Mouse (Mus musculus): ENCODE data around the gene Slain1. TPM values are rescaled to one million over a fixed set of nuclear protein-coding genes. Genes with fewer than 3 reads are reported as not detected.

Gene Slain1
- 4.4 and 5.4 TPM in 2 replicates for polyA plus RNA-seq (2012; rRNA removed)

DNA sequence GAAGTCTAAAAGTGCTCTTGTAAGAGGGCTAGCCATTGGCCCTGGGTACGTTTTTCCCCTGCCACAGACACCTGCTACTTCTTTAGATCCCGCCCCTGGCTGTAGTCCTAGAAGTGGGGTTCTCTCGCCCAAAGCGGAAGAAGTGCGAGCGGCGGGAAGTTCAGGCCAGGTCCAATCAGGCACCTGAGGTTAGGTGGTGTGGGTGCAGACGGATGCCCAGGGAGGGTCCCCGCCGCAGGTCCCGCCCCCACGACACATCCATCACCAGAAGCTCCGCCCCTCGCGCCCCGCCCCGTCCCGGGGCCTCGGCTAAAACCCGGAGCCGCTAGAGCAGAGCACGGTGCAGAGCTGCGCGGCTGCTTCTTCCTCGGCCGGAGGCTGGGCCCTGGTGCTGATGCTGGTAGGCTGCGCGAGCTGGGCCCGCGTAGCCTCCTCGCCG is at the start of gene Slain1:
TSS of gene Slain1 (plus strand) at position 333 of the 439 bp plus-strand sequence.
- DNase-seq (ENCODE audit: low read depth, low spot score) = peak; percentile 35
- under 1% methylated on average over 32 of the region's 32 CpGs for WGBS

DNA sequence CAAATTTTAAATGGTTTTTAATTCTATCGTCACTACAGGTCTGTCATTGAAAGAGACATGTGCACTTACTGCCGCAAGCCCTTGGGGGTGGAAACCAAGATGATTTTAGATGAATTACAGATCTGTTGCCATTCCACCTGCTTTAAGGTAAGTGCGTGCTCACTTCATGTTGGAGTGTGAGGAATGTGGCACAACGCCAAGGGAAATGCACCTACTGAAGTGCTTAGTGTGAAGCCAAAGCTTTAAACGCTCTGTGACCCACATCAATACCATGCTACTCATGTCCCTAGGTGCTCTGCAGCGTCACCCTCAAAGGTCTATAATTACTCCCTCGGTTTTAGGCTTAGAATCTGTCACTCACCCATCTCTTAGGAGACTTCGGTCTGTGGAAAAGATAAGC is 42.0 kb upstream of the Slain1 start:
- DNase-seq (ENCODE audit: low read depth, low spot score) = no peak
- WGBS = 83% methylated on average over 8 of the region's 8 CpGs

DNA sequence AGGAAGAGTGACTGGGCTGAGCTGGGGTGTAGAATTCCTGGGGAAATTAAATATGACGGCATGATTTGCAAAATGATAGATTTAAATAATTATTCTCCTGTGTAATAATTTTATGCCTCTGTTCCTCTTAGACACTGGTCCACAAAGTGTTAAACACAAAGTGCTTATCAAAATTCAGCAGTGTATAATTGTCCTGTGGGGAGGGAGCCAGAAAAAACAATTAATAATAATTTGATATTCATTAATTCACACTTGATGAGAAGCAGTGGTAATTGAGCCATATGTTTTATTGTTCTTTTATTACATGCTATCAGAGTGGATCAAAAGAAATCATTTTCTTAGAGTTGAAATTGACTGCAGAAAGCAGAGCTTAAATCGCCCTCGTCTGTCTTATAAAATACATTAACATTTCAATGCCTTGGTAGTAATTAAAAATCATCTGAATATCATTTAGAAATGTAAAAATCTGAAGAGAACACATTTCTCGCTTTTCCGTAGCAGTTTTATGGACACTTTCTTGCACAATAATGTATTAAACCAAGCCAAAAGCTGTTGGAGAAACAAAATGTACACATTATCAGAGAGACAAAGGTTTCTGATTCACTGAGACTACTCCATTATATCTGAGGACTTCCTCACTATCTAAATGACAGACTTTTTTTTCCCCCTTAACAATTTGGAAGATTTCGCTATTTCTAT is 36.3 kb upstream of the Slain1 start:
- 83% methylated on average over 6 of the region's 6 CpGs for WGBS
- no peak for DNase-seq (ENCODE audit: low read depth, low spot score)

DNA sequence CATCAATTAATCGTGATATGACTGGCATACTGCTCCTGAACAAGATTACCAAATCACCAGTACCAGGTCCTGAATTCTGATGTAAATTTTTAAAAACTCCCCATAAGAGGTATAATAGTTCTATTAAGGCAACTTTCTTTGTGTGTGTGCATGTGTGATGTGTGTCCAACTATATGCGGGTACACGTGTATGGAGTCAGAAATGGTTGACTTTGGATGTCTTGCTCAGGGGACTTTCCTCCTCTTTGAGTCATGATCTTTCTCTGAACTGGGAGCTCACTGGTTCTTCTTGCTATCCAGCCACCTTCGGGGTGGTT is 35.8 kb upstream of the Slain1 start:
- 91% methylated on average over 4 of the region's 4 CpGs for WGBS
- no peak for DNase-seq (ENCODE audit: low read depth, low spot score)

DNA sequence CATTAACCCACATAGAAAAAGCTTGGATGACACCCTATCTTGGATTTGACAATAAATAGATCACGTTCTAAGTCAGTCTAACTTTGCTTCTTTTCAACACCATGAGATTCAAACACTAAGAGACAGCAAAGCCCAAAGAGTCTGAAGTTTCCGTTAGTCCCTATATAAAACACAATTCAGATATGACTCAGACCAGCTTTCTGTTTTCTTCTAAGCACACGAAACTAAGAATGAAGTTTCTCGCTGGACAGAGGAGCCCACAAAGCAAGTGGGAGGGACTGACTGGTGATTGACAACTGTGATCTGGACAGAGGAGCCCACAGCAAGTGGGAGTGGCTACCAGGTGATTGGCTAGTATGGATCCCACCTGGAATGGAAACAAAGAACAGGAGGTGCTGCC is 30.3 kb upstream of the Slain1 start:
- WGBS = 82% methylated on average over 4 of the region's 4 CpGs
- DNase-seq (ENCODE audit: low read depth, low spot score) = no peak

DNA sequence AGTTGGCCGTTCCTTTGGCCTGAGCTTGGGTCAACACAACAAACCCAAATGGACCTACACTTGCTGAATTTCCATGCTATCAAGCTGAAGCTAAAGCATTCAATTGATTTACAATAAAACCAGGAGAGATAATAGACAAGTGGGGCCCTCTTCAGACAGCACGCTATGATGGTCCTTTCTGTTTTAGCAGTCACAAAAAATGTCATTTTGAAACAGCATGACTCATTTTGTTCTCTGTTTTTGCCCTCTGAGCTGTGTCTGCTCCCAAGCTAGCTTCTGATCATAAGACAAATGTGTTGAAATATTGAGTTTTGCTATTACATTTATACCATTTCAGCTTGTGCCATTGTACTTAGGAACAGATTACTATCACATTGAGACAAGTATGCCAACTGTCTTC is 28.8 kb upstream of the Slain1 start:
- 92% methylated on average over 2 of the region's 2 CpGs for WGBS

DNA sequence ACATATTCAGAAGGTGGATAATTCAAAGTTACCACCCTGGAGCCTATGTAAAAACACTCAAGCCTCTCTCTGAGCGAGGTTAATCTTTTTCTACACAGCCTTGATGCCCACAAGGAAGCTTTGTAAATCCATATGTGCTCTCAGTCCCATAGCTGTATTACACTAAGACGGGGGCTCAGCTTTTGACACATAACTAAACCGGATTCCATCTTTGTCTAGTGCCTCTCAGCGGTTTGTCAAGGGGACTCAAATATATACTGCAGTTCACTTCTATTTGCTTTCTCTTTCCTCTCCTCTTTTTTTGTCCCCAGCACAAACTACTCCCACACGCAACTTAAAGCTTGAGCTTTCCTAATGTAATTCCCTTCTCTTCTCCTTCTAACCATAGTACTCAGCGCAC is 23.9 kb upstream of the Slain1 start:
- DNase-seq (ENCODE audit: low read depth, low spot score) = no peak
- WGBS = 85% methylated on average over 6 of the region's 6 CpGs

More for the DNA sequence above, 28.8 kb upstream of the Slain1 start:
- no peak for DNase-seq (ENCODE audit: low read depth, low spot score)

DNA sequence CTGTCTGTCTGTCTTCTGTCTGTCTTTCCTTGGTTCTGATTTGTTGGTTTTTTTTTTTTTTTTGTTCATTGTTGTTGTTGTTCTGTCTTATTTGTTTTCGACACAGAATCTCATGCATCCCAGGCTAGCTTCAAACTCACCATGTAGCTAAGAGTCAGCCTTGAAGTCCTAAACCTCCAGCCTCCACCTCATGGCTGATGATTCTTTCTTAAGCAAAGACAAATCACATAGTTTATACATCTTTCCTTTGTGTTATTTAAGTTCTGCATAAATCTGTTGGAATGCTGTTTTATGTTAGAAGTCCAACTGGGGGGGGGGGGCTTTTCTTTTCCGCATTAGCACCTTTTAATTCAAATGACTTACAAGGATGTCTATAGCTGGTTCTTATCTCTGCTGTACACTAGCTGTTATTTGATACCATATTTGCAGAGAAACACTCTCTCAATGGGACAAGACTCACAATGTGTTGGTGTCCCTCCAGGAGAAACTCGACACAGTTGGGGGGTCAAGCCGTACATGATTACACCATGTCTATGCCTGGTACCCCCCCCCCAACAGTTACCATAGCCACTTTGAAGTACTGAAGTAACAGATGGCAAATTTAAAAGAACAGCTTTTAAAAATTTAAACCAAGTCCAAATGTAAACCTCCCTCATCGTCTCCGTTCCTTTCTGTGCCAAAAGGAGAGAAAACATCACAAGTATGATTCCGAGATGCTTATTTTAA is 20.2 kb upstream of the Slain1 start:
- WGBS = 75% methylated on average over 7 of the region's 7 CpGs
- no peak for DNase-seq (ENCODE audit: low read depth, low spot score)

DNA sequence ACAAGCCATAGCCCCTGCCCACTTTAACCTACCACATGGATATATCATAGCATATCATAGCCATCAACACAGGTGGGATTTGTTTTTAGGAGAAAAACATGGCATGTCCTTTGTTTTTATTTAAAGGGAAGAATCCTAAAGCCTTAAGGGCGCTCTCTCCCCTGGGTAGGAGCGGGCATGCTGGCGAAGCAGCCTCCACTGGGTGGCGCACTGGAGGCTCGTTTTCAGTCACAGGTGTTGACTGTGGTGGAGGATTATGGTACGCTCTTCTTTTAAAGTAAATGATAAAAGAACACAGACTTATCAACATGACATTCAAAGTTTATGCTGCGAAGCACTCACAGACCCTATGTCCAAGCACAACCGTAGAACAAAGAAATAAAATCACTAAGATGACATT is 19.5 kb upstream of the Slain1 start:
- WGBS = 71% methylated on average over 8 of the region's 8 CpGs
- DNase-seq (ENCODE audit: low read depth, low spot score) = no peak

DNA sequence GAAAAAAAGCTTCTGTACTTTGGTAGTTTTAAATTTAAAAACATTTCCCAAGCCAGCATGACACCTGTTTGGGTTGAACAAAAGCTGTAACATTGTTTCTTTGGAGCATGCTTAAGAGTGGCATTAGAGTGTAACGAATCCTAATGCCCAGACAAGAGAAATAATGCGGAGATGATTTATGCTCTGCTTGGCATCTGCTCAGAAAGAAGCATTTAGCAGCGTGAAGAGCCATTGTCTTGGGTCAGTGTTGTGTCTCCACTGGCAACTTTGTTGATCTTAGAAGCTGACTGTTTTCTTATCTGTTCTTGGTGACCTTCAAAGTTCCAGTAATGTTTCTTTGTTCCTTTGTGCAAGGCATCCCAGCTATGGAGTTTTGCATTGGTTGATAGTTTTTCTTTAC is 6.1 kb upstream of the Slain1 start:
- 56% methylated on average over 3 of the region's 3 CpGs for WGBS
- no peak for DNase-seq (ENCODE audit: low read depth, low spot score)

DNA sequence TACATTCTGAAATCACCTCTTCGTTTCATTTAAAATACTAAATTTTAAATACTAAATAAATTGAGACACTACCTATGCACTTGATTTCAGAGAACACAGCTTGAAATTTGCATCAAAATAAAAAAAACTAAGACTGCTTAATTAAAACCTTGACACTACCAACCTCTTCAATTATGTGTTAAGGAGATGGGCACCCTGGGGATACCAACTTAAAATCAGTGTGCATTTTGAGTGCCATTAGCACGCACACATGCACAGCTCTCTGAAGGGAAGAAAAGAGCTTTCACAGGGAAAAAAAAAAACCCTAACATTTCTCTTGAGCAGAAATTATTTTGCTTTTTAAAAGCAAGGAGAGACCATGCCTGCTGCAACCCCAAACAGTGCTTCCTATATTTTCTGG is 2.0 kb upstream of the Slain1 start:
- 88% methylated on average over 2 of the region's 2 CpGs for WGBS

DNA sequence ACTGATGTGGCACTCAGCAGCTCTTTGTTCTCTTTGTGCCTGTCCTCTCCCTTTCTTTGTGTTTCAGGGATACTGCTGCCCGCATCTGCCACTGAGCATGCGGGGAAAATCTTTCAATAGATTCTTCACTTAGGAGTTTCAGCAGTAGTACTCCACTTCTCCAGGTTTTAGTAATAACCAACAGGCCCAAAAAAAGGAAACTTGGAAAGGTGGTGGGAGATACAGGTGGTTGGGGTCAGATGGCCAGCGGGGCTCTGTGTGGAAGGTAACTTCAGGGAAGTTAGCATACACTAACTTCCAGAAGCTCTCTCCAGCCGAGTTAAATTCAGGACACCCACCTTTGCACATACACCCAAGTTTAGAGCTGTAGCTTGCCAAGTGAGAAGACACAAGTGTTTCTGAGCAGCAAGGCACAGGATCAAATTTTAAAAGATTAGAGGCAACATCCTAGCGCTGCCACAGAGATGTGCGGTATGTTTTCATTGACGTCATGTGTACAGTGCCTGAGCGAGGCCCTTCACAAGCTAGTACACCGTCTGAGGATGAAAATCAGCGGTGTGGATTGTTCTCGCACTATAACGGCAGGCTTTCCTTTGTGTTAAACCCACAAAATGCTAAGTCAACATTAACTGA is 1.3 kb upstream of the Slain1 start:
- 28% methylated on average over 12 of the region's 12 CpGs for WGBS
- DNase-seq (ENCODE audit: low read depth, low spot score) = no peak

More for the DNA sequence above, 2.0 kb upstream of the Slain1 start:
- DNase-seq (ENCODE audit: low read depth, low spot score) = no peak

DNA sequence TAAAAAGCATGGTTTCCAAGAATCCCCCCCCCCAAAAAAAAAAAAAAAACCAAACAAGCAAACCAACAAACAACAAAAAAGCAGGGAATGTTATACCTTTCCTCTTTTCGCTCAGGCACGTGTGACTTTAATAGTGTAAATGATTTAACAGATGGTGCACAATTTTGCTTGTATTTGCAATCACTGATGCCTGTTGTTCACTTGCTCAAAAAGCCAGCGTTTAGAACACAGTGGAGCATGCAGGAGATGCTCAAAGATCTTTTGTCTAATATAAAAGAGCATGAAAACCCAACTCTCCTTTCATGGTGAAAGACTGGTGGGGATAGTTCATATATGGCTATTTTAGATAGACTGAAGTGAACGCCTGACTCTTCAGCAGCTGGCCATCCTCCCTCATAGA is 726 bp upstream of the Slain1 start:
- DNase-seq (ENCODE audit: low read depth, low spot score) = no peak
- WGBS = 29% methylated on average over 4 of the region's 4 CpGs

DNA sequence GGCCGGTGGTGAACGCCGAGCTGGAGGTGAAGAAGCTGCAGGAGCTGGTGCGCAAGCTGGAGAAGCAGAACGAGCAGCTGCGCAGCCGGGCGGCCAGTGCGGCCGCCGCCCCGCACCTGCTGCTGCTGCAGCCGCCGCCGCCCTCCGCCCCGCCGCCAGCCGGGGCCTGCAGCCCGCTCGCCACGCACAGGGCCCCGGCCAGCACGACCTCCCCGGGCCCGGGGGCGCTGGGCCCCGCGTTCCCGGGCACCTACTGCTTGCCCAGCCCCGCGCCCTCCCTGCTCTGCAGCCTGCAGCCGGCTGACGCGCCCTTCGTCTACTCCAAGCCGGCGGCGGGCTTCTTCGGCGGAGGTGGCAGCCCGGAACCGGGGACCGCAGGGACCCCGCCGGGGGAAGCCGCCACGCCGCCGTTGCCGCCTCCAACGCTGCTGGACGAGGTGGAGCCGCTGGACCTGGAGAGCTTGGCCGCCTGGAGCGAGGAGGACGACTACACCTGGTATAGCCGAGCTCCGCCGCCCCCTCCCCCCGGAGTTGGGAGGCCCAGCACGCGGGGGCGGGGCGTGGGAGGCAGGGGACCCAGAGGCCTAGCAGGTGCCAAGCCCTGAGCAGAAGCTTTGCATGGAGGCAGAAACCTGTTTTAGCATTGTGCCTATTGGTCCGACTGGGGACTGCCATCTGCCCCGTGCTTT is 529 bp downstream of the Slain1 start:
- no peak for DNase-seq (ENCODE audit: low read depth, low spot score)
- WGBS = under 1% methylated on average over 65 of the region's 67 CpGs

DNA sequence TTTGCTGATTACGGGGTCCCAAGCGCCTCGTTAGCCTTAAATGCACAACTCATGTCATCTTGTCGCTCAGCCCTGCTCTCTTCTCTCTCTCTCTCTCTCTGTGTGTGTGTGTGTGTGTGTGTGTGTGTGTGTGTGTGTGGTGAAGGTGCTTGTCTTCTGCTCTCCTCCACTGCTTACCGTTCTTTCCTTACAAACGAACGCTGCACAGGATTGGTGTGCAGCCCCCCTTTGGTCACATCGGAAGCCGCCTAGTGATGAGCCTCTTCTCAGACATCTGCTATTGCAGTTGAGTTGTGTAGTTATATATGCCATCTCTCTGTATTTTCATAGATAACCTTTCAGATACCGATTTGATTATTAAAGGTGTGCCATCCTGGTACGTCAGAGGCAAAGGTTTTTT is 1.1 kb downstream of the Slain1 start:
- WGBS = 3% methylated on average over 11 of the region's 11 CpGs
- no peak for DNase-seq (ENCODE audit: low read depth, low spot score)

DNA sequence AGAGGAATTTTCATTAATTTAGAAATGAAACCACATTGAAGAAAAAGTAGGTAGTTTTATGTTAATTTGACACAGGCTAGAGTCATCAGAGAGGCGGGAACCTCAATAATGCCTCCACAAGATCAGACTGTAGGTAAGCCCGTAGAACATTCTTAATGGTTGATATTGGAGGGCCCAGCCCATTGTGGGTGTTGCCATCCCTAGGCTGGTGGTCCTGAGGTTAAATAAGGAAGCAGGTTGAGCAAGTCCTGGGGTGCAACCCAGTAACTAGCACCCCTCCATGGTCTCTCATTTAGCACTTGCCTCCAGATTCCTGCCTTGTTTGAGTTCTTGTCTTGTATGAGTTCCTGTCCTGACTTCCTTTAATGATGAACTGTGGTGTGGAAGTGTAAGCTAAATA is 1.5 kb downstream of the Slain1 start:
- 33% methylated on average over 2 of the region's 2 CpGs for WGBS
- DNase-seq (ENCODE audit: low read depth, low spot score) = no peak

DNA sequence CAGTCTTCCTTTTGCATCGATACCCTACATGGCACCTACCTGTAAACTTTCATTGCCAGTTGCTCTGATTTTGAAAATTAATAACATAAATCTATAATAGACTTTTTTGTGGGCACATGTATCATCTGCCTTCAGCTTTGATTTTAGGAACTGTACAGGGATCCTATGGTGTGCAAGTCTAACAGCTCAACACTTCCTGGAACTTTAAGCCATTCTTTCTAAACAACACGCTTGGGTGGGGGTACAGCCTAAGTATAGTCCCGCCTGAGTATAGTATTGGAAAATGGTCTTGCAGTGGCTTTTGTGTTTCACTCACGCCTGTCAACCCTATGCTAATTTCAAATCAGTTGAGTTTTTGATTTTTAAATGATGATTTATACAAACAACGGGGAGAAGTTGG is 2.5 kb downstream of the Slain1 start:
- 90% methylated on average over 5 of the region's 5 CpGs for WGBS
- DNase-seq (ENCODE audit: low read depth, low spot score) = no peak

DNA sequence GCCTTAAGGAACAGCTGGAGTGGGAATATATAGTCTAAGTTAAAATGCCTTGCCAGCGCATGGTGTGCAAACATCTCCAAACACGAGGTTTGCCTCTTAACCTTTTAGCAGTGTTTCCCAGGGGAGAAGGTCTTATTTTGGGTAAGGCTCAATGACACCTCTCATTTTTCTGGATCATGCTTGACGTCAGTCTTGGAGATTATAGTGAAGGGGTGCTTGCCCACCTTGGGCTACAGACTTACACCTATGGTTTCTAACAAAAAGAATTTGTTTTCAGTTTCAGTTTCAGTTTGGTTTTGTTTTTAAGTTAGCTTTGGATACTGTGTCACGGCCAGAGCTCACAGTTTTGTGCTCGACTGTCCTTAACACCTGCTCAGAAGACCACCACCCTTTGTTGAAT is 3.8 kb downstream of the Slain1 start:
- no peak for DNase-seq (ENCODE audit: low read depth, low spot score)
- 24% methylated on average over 5 of the region's 5 CpGs for WGBS

DNA sequence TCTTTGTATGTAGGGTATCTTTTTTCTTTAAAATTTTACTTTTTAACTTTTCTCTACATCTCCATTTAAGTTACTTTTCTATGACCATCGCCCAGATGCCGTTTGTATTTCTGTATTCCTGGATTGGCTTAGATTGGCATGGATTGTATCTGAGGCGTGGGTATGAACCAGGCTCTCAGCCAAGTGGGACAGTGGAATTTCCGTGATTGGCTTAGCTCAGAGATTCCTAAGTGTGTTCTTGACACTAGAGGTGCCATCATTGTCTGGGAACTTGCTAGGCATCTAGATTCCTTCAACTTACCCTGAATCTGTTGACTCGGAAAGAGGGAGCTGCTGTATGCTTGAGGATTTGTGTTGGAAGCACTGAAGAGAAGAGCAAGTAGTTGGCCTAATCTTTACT is 5.4 kb downstream of the Slain1 start:
- 50% methylated on average over 5 of the region's 5 CpGs for WGBS
- DNase-seq (ENCODE audit: low read depth, low spot score) = no peak

DNA sequence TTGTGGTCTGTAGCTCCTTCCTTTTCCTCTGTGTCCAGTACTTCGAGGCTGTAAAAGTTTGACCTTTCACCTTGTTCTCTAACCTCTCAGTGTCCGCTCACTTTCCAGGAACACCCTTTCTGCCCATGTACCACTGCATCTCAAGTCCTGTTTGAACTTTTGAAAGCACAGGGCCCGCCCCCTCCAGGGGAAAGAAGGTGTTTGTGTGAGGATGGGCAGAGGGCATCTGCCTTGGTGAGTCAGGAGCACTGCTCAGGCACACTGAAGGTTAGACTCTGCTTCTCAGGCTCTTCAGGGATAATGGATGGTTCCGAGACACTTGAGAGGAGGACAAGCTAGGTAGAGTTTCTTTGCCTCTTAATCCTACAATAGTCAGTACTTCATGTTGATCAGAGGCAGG is 7.8 kb downstream of the Slain1 start:
- 63% methylated on average over 4 of the region's 4 CpGs for WGBS
- no peak for DNase-seq (ENCODE audit: low read depth, low spot score)

Measured in large intestine, adult 2 months (tissue).